Mouse (Mus musculus) lung, embryonic 14.5 days (tissue): ENCODE measurements around the gene Plxna4. TPM values are rescaled to one million over a fixed set of nuclear protein-coding genes. Genes with fewer than 3 reads are reported as not detected.
A peak's percentile ranks its signal among the peaks of the same experiment; 100 is the strongest.

ENCODE experiments used
- ATAC-seq: fragments of 200-750 bp; cut with Nextera tagmentation; 2 replicates; pipeline ENCODE4 v1.8.0; 2017; ENCODE audit warnings: mild to moderate bottlenecking, moderate TSS enrichment, moderate library complexity; ENCODE audit not compliant: insufficient read depth
- DNase-seq: peaks from one replicate; pipeline ENCODE4 v3.0.0-alpha.2; 2015
- H3K27ac ChIP-seq: fragments of 300-500 bp; sonication (generic); 2 replicates; pipeline ENCODE4 v1.5.1; 2014; ENCODE audit warnings: low read depth, mild to moderate bottlenecking, moderate library complexity
- H3K27me3 ChIP-seq: fragments of 300-500 bp; sonication (generic); 2 replicates; pipeline ENCODE4 v1.6.1; 2014; ENCODE audit warnings: low read length, control low read depth; ENCODE audit not compliant: insufficient read depth
- H3K36me3 ChIP-seq: fragments of 300-500 bp; sonication (generic); 2 replicates; pipeline ENCODE4 v1.6.1; 2014; ENCODE audit warnings: control low read depth; ENCODE audit not compliant: insufficient read depth
- H3K4me1 ChIP-seq: fragments of 300-500 bp; sonication (generic); 2 replicates; pipeline ENCODE4 v1.6.1; 2014; ENCODE audit warnings: antibody characterized with exemption, control low read depth; ENCODE audit not compliant: insufficient read depth
- H3K4me2 ChIP-seq: fragments of 300-500 bp; sonication (generic); 2 replicates; pipeline ENCODE4 v1.6.1; 2014; ENCODE audit warnings: mild to moderate bottlenecking
- H3K4me3 ChIP-seq: fragments of 300-500 bp; sonication (generic); 2 replicates; pipeline ENCODE4 v1.5.1; 2014; ENCODE audit warnings: low read depth, low read length
- H3K9ac ChIP-seq: fragments of 300-500 bp; sonication (generic); 2 replicates; pipeline ENCODE4 v1.6.1; 2014
- H3K9me3 ChIP-seq: fragments of 300-500 bp; sonication (generic); 2 replicates; pipeline ENCODE4 v1.6.1; 2016; ENCODE audit warnings: low read depth, low read length, control low read depth
- CTCF ChIP-seq: IDR thresholded peaks from 2 replicates; pipeline ENCODE4 v1.5.1; 2016; ENCODE audit warnings: antibody characterized with exemption, low read depth
- WGBS: fragments of 180-500 bp; shearing (Covaris S2); extraction: QIAGEN DNeasy Blood & Tissue Kit; methylation state at CpG from one replicate; pipeline ENCODE4 v1.1.7; 2014; 5-methylcytosine and 5-hydroxymethylcytosine counted together
- polyA plus RNA-seq: library from polyadenylated mRNA; unstranded; fragments of >200 nt; fragmentation: Nextera tagmentation; extraction: Ambion mirVana; gene quantifications from 2 replicates; pipeline ENCODE4 v1.2.1, GENCODE M21; 2014

The Plxna4 gene
- polyA plus RNA-seq, 1 experiment from 2014 or later, result 2.4 TPM

GRCm38 (mm10) chr6:32317470-32317869 lies 270.5 kb downstream of the Plxna4 start:
- DNase-seq (no peak), ATAC-seq (no peak)
- Histone ChIP-seq H3K4me1 (no peaks in the 10 kb centered on the region), H3K27me3 (no peaks in the 10 kb centered on the region), H3K36me3 (no peaks in the 10 kb centered on the region), H3K4me2 (no peak overlapping the region), H3K9me3 (no peaks in the 10 kb centered on the region), H3K4me3 (no peak overlapping the region), H3K27ac (no peak overlapping the region), H3K9ac (no peak overlapping the region)
- 73% methylated on average over 8 of the region's 8 CpGs for WGBS
- no peak for TF ChIP-seq CTCF

- Histone ChIP-seq H3K9ac (no peak overlapping the region), H3K4me2 (no peak overlapping the region), H3K36me3 (no peaks in the 10 kb centered on the region), H3K27ac (no peak overlapping the region), H3K4me3 (no peak overlapping the region), H3K9me3 (no peaks in the 10 kb centered on the region), H3K27me3 (no peaks in the 10 kb centered on the region), H3K4me1 (no peaks in the 10 kb centered on the region)
- no peak for TF ChIP-seq CTCF
- 7% methylated on average over 6 of the region's 6 CpGs for WGBS
- ATAC-seq, result no peak
- DNase-seq, result peak; percentile 5
These were observed 273.0 kb downstream of the Plxna4 start for GRCm38 (mm10) chr6:32315011-32315450.

GRCm38 (mm10) chr6:32309147-32309546 lies 278.8 kb downstream of the Plxna4 start:
- Histone ChIP-seq H3K36me3 (no peaks in the 10 kb centered on the region), H3K4me3 (no peak overlapping the region), H3K4me2 (no peak overlapping the region), H3K9ac (no peak overlapping the region), H3K27ac (no peak overlapping the region), H3K27me3 (no peaks in the 10 kb centered on the region), H3K9me3 (no peaks in the 10 kb centered on the region), H3K4me1 (no peaks in the 10 kb centered on the region)
- DNase-seq, result no peak
- no peak for ATAC-seq
- 88% methylated on average over 4 of the region's 4 CpGs for WGBS
- TF ChIP-seq CTCF, result no peak

- no peak overlapping the region for H3K4me2 ChIP-seq
These were observed 287.4 kb downstream of the Plxna4 start for GRCm38 (mm10) chr6:32300611-32301010.

GRCm38 (mm10) chr6:32281457-32281856 lies 306.5 kb downstream of the Plxna4 start:
- H3K9me3 ChIP-seq, result no peaks in the 10 kb centered on the region
- no peak for TF ChIP-seq CTCF
- no peak overlapping the region for H3K4me2 ChIP-seq
- no peak for ATAC-seq
- no peaks in the 10 kb centered on the region for H3K4me1 ChIP-seq
- no peaks in the 10 kb centered on the region for H3K27me3 ChIP-seq
- H3K36me3 ChIP-seq, result no peaks in the 10 kb centered on the region
- H3K9ac ChIP-seq, result no peak overlapping the region
- no peak overlapping the region for H3K27ac ChIP-seq
- DNase-seq, result no peak
- H3K4me3 ChIP-seq, result no peak overlapping the region

More at GRCm38 (mm10) chr6:32300611-32301010, 287.4 kb downstream of the Plxna4 start:
- H3K9me3 ChIP-seq, result no peaks in the 10 kb centered on the region
- no peaks in the 10 kb centered on the region for H3K36me3 ChIP-seq
- H3K9ac ChIP-seq, result no peak overlapping the region
- ATAC-seq (no peak), DNase-seq (no peak)
- TF ChIP-seq CTCF, result no peak
- no peaks in the 10 kb centered on the region for H3K4me1 ChIP-seq
- no peaks in the 10 kb centered on the region for H3K27me3 ChIP-seq
- H3K4me3 ChIP-seq, result no peak overlapping the region
- 75% methylated on average over 2 of the region's 2 CpGs for WGBS
- H3K27ac ChIP-seq, result no peak overlapping the region

DNA sequence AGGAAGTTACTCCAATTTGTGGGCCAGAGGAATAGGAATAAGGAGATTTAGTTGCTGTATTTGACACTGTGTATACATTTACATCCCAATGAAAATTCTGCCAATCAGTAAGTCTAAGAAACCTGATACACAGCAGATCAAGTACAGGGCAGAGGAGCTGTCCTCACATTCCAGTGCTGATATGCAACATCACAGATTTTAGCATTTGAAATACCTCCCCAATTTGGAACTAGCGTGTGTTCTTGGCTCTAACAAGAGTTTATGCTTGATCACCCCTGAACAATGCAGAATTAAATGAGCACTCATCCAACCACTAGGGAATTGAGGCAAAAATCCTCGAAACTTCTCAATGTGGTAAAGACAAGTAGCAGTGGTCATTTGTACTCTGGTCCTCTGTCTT lies 307.3 kb downstream of the Plxna4 start:
- Histone ChIP-seq H3K9me3 (no peaks in the 10 kb centered on the region), H3K9ac (no peak overlapping the region), H3K36me3 (no peaks in the 10 kb centered on the region), H3K27me3 (no peaks in the 10 kb centered on the region), H3K27ac (no peak overlapping the region), H3K4me1 (no peaks in the 10 kb centered on the region), H3K4me3 (no peak overlapping the region), H3K4me2 (no peak overlapping the region)
- ATAC-seq (no peak), DNase-seq (peak; percentile 83)
- TF ChIP-seq CTCF, result no peak
- 58% methylated on average over 2 of the region's 2 CpGs for WGBS

GRCm38 (mm10) chr6:32271463-32271862 lies 316.5 kb downstream of the Plxna4 start:
- DNase-seq (peak; percentile 20), ATAC-seq (no peak)
- Histone ChIP-seq H3K27ac (no peak overlapping the region), H3K9me3 (no peaks in the 10 kb centered on the region), H3K27me3 (no peaks in the 10 kb centered on the region), H3K9ac (no peak overlapping the region), H3K36me3 (no peaks in the 10 kb centered on the region), H3K4me2 (no peak overlapping the region), H3K4me1 (no peaks in the 10 kb centered on the region), H3K4me3 (no peak overlapping the region)
- TF ChIP-seq CTCF, result no peak
- WGBS, result 70% methylated on average over 4 of the region's 4 CpGs

DNA sequence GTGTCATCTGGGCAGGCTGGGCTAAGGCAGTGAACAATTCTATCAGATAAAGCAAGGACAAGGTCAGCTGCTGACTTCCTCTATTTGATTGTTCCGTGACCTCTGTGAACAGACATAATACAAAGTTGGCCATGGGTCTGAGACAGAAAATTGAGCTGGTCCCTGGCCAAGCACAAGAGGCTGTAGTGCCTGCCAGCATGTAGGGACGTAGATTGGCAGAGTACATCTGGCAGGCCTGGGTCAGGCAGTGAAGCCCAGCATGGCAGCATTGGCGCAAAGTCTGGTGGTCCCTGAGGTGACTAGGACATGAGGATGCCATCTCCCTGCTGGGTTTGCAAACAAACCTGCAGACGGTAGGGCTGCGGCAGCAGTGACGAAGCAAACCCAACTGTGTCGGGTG lies 321.9 kb downstream of the Plxna4 start:
- H3K4me1 ChIP-seq, result no peaks in the 10 kb centered on the region
- ATAC-seq (no peak), DNase-seq (no peak)
- no peaks in the 10 kb centered on the region for H3K9me3 ChIP-seq
- H3K4me2 ChIP-seq, result no peak overlapping the region
- TF ChIP-seq CTCF, result no peak
- no peak overlapping the region for H3K9ac ChIP-seq
- no peak overlapping the region for H3K27ac ChIP-seq
- no peak overlapping the region for H3K4me3 ChIP-seq
- H3K36me3 ChIP-seq, result no peaks in the 10 kb centered on the region
- no peaks in the 10 kb centered on the region for H3K27me3 ChIP-seq
- WGBS, result 74% methylated on average over 7 of the region's 7 CpGs
